Mouse (Mus musculus): ENCODE measurements around the gene Cnst.

DNA sequence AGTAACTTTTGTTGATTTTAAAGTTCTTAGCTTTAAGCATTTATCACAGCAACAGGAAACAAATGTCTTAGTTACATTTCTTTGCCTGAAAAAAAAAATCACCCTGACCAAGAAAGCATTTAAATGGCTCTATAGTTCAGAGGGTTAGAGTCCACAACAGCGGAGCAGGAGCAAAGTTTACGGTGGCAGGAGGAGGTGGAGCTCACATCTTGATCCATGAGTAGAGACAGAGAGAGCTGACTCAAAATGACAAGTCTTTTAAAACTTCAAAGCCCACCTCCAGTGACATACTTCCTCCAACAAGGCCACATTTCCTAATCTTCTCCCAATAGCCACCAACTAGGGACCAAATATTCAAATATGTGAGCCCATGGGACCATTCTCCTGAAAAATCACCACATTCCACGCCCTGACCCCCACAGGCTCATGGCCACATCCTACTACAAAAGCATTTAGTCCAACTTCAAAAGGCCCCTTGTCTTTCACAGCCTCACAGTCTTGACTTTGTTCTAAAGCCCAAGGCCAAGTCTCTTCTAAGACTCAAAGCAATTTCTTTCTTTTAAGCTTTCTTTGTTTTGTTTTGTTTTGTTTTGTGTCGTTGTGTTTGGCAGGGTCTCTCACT, 118.2 kb downstream of the Cnst start:
- TF ChIP-seq CTCF (IDR thresholded peaks at IDR 0.05; ENCODE audit: low read depth) (no peak), EP300 (IDR thresholded peaks at IDR 0.05; ENCODE audit: low read depth) (no peak)

Measured in liver, embryonic 14.5 days (tissue).